In genomic region chr13:24515101-24515675, GRCm38 (mm10) we compare ENCODE assay signal across 14 mouse cellular contexts.
DNase-seq lines count a peak whose midpoint lies in the region; ATAC-seq and TF ChIP-seq lines count a peak whose summit lies in the region.
"Had no signal": no experiment of that assay in that cellular context is flagged by ENCODE, and none has a peak within 500 bp of the region (broad histone marks: within the 10 kb centered on the region; RNA-seq: fewer than 3 reads in every experiment).

No protein-coding gene starts in this region.

- H3K27me3 ChIP-seq in spleen, adult 2 months (ENCODE audit: control insufficient read depth, insufficient read depth, low read length): no peaks in the 10 kb centered on the region
- peaks cover 6% of the 10 kb centered on the region; the same call in 1 of the 2 replicates for H3K27me3 ChIP-seq in embryonic facial prominence, embryonic 10.5 days (replicated peaks; ENCODE audit: low read depth, poor library complexity, severe bottlenecking)
- H3K27me3 ChIP-seq in liver, embryonic 15.5 days: no peaks in the 10 kb centered on the region
- no peaks in the 10 kb centered on the region for H3K27me3 ChIP-seq in stomach, postnatal 0 days (ENCODE audit: control insufficient read depth, insufficient read depth, low read length)

- H3K4me3 ChIP-seq in spleen, adult 2 months (ENCODE audit: extremely low read depth, insufficient read depth, insufficient read length): no peak overlapping the region
- no peak overlapping the region for H3K4me3 ChIP-seq in embryonic facial prominence, embryonic 10.5 days
- H3K4me3 ChIP-seq in liver, embryonic 15.5 days (replicated peaks): no peak overlapping the region
- no peak overlapping the region for H3K4me3 ChIP-seq in stomach, postnatal 0 days (ENCODE audit: low read depth, low read length)
- H3K4me3 ChIP-seq: midbrain, embryonic 10.5 days had no signal

- TF ChIP-seq CTCF in spleen, adult 2 months (IDR thresholded peaks at IDR 0.05; ENCODE audit: extremely low read depth, insufficient read depth, insufficient read length, insufficient replicate concordance): no peak
- no peak for TF ChIP-seq CTCF in stomach, postnatal 0 days (IDR thresholded peaks at IDR 0.05; ENCODE audit: low read depth)

- no peak for TF ChIP-seq POLR2A in spleen, adult 2 months (IDR thresholded peaks at IDR 0.05; ENCODE audit: low read depth, low read length)

- H3K4me1 ChIP-seq in spleen, adult 2 months (ENCODE audit: control insufficient read depth, insufficient read depth, insufficient read length): peaks cover 30% of the 10 kb centered on the region
- H3K4me1 ChIP-seq in embryonic facial prominence, embryonic 10.5 days: peaks cover 8% of the 10 kb centered on the region; the same call in 1 of the 2 replicates
- peaks cover 16% of the 10 kb centered on the region for H3K4me1 ChIP-seq in liver, embryonic 15.5 days (replicated peaks)
- no peaks in the 10 kb centered on the region for H3K4me1 ChIP-seq in stomach, postnatal 0 days (replicated peaks; ENCODE audit: control insufficient read depth, insufficient read depth)

- ATAC-seq in liver, embryonic 15.5 days (ENCODE audit: insufficient read depth): peak; percentile 30; the same call in 1 of the 2 replicates
- ATAC-seq in stomach, postnatal 0 days (ENCODE audit: low FRiP score, low TSS enrichment): no peak

- H3K9me3 ChIP-seq in embryonic facial prominence, embryonic 10.5 days: no peaks in the 10 kb centered on the region
- no peaks in the 10 kb centered on the region for H3K9me3 ChIP-seq in liver, embryonic 15.5 days (replicated peaks)
- H3K9me3 ChIP-seq in stomach, postnatal 0 days (ENCODE audit: control insufficient read depth, low read length): no peaks in the 10 kb centered on the region
- H3K9me3 ChIP-seq: midbrain, embryonic 10.5 days had no signal

- H3K4me2 ChIP-seq in liver, embryonic 15.5 days: no peak overlapping the region
- H3K4me2 ChIP-seq in stomach, postnatal 0 days (replicated peaks; ENCODE audit: low read depth): no peak overlapping the region
- H3K4me2 ChIP-seq: hindbrain, embryonic 14.5 days had no signal

- no peak for TF ChIP-seq EP300 in stomach, postnatal 0 days (optimal IDR thresholded peaks at IDR 0.05)

- DNase-seq in spleen, adult 2 months (ENCODE audit: low read depth in 1 of 2, low spot score in 2 of 2): no peak
- no peak for DNase-seq in spleen, postnatal 14 days (ENCODE audit: low spot score in 2 of 2)
- peak; percentile 31 for DNase-seq in embryonic facial prominence, embryonic 10.5 days (ENCODE audit: low spot score)
- DNase-seq in stomach, postnatal 0 days (ENCODE audit: low spot score): peak; percentile 52
- DNase-seq in left cerebral cortex, adult 11 months (ENCODE audit: low spot score): no peak
- no peak for DNase-seq in kidney, postnatal 36 days
- no peak for DNase-seq in cerebellum, adult 18-20 months
- DNase-seq: cerebellum, postnatal 36 days; kidney, adult 9 months; lung, adult 18-20 months; spleen, adult 18-20 months had no signal

- H3K9ac ChIP-seq in liver, embryonic 15.5 days: no peak overlapping the region
- H3K9ac ChIP-seq in stomach, postnatal 0 days (ENCODE audit: low read length): no peak overlapping the region
- H3K9ac ChIP-seq: hindbrain, embryonic 14.5 days had no signal

- 43% methylated on average over 6 of the region's 6 CpGs for WGBS in spleen, adult 2 months
- WGBS in embryonic facial prominence, embryonic 10.5 days: 34% methylated on average over 6 of the region's 6 CpGs
- 7% methylated on average over 6 of the region's 6 CpGs for WGBS in liver, embryonic 15.5 days (ENCODE audit: insufficient replicate concordance)
- 42% methylated on average over 6 of the region's 6 CpGs for WGBS in stomach, postnatal 0 days

- peak overlapping the region; percentile 89 for H3K27ac ChIP-seq in spleen, adult 2 months (ENCODE audit: insufficient read depth, low read length)
- no peak overlapping the region for H3K27ac ChIP-seq in embryonic facial prominence, embryonic 10.5 days (replicated peaks)
- H3K27ac ChIP-seq in liver, embryonic 15.5 days (replicated peaks): no peak overlapping the region
- no peak overlapping the region for H3K27ac ChIP-seq in stomach, postnatal 0 days (replicated peaks)
- H3K27ac ChIP-seq: hindbrain, embryonic 14.5 days; midbrain, embryonic 10.5 days had no signal

- H3K36me3 ChIP-seq in spleen, adult 2 months (ENCODE audit: control insufficient read depth, insufficient read depth, low read length): peaks cover 2% of the 10 kb centered on the region; the same call in 1 of the 2 replicates
- no peaks in the 10 kb centered on the region for H3K36me3 ChIP-seq in embryonic facial prominence, embryonic 10.5 days (replicated peaks)
- no peaks in the 10 kb centered on the region for H3K36me3 ChIP-seq in liver, embryonic 15.5 days (replicated peaks)
- no peaks in the 10 kb centered on the region for H3K36me3 ChIP-seq in stomach, postnatal 0 days (ENCODE audit: control insufficient read depth, insufficient read depth, low read length)
- H3K36me3 ChIP-seq: midbrain, embryonic 10.5 days had no signal

Comparison
In these comparisons a context has a peak if more than half of its experiments do, and no peak if none do; other contexts are left out.
1. DNase-seq: peak in embryonic facial prominence, embryonic 10.5 days (single experiment) and stomach, postnatal 0 days (single experiment); none in spleen, adult 2 months (0 of 2), spleen, postnatal 14 days (0 of 2), left cerebral cortex, adult 11 months (single experiment), kidney, postnatal 36 days (0 of 2) and cerebellum, adult 18-20 months (0 of 2).